Mouse (Mus musculus): ENCODE measurements around the gene 1700037H04Rik.

1700037H04Rik gene

DNA sequence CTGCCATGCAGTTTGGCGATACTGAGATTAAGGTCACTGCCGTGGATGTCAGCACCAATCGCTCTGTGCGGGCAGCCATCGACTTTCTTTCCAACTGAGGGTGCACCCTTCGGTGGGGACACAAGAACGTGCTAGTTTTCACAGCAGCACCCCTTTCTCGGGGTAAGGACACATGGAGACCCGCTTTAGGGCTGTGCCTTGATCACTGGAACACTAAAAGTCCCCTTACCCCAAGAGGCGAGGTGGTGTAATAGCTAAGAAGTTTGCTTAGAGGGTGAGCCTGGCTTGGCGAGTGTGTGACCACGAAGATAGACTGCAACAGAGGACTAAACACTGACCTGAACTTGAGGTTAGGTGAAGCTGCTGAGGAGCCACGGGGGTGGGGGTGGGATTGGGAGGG is 14.8 kb downstream of the 1700037H04Rik start:
- DNase-seq: no peak

DNA sequence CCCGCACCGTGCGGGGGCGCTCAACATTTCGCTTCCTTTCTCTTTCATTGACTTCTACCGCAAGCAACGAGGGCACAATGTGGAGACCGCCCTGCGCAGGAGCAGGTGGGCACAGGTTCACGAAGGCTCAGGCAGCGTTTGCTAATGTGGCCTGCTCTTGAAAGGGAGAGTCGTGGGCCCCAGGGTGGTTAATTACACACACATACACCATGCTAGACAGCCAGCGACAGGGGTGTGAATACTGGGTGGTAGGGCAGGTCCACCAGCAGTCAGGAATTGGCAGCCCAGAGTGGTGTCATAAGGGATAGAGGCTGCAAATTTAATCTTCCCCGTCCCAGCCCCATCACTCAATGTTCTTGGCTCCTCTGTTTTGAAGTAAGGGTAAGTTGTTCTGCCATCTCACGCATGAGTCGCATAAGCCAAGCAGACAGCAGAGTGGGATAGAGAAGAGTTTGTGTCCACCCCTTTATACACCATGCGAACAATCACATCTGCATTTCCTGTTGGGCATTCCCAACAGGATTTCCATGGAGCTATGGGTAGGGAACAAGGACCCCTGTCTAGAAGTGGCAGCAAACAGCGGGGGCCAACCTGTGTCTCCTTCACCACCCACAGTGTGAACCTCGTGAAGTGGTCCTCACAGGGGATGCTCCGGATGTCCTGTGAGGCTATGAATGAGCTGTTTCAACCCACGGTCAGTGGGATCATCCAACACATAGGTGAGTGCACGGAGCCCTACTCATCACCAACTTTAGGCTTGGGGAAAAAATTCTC is 16.7 kb downstream of the 1700037H04Rik start:
- no peak for DNase-seq

- DNase-seq: peak; percentile 79
These were observed 17.3 kb downstream of the 1700037H04Rik start for GRCm38 (mm10) chr2:131142592-131142991.

- DNase-seq: no peak
These were observed 18.4 kb downstream of the 1700037H04Rik start for GRCm38 (mm10) chr2:131141336-131141986.

GRCm38 (mm10) chr2:131140533-131140905 is 19.4 kb downstream of the 1700037H04Rik start:
- DNase-seq: no peak

GRCm38 (mm10) chr2:131139886-131140532 is 19.9 kb downstream of the 1700037H04Rik start:
- peak; percentile 41 for DNase-seq

- DNase-seq: no peak
These were observed 20.6 kb downstream of the 1700037H04Rik start for GRCm38 (mm10) chr2:131139287-131139686.

- DNase-seq: no peak
These were observed 21.1 kb downstream of the 1700037H04Rik start for GRCm38 (mm10) chr2:131138760-131139159.

GRCm38 (mm10) chr2:131138296-131138695 is 21.6 kb downstream of the 1700037H04Rik start:
- no peak for DNase-seq

- no peak for DNase-seq
These were observed 24.3 kb downstream of the 1700037H04Rik start for GRCm38 (mm10) chr2:131135521-131136139.

DNA sequence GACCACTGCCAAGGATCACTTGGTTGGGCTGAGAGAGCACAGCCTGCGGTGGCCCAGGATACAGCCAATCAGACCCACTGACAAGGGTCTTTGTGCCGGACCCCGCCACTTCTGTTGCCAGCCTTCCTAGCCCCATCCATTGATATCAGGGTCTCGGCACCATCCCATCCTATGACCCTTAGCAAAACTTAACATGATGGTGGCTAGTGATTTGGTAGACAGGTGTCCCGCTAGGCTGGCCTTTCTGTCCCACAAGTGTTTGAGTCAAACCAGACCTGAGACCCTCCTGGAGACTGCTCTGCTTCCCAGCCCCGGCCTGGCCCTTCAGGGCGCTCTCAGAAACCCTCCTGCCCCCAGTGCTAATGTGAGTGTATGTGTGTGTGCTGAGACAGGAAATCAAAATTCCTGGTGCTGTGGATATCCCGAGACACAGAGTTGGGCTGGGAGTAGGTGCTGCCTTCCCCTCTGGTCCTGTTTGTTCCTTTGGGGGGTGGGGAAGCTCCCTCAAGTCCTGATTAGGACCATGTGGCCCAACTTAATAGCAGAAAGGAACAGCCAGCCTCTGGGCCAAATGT is 25.0 kb downstream of the 1700037H04Rik start:
- no peak for DNase-seq

DNA sequence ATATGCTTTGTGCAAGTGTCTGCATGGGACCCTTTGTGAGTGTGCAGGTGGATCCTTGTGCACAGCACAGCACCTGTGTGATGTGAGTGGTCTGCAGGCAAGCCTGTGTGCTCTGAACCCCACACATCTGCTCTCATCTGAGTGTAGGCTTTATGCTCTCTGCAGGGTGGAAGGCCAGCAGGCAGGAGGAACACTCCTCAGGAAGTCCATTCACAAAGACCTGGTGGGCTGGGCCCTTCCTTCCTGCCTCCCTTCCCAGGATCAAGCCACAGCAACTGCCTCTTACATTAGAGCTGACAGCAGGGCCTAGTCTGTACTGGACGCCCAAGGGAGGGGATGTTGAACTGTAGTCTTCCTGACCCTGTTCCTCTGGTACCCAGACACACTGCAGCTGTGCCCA is 25.5 kb downstream of the 1700037H04Rik start:
- DNase-seq: peak; percentile 66

GRCm38 (mm10) chr2:131132930-131133547 is 26.8 kb downstream of the 1700037H04Rik start, which contains the start of gene Gm11037:
Gm11037 (plus strand) TSS chr2:131133497.
- DNase-seq: no peak

- no peak for DNase-seq
These were observed 27.6 kb downstream of the 1700037H04Rik start for GRCm38 (mm10) chr2:131132111-131132888.

- DNase-seq: no peak
These were observed 29.0 kb downstream of the 1700037H04Rik start for GRCm38 (mm10) chr2:131130849-131131248.

DNA sequence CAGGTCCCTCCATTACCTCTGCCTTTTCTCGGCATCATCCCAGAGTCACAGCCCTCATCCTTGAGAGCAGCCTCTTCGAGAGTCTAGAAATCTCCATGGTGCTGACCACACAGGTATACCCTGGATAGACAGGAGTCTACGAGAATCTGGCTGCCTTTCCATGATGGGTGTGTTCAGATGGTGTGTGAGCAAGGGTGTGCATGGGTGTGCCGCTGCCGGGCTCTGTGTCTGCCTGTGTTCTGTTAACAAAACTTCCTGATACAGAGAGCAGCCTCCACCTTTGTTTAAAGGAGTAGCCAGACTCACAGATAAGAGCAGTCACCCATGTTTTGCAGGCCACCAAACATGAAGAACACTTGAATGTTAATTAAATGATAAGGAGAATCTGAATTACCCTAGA is 30.0 kb downstream of the 1700037H04Rik start:
- DNase-seq: no peak

- no peak for DNase-seq
These were observed 31.2 kb downstream of the 1700037H04Rik start for GRCm38 (mm10) chr2:131128636-131129157.

- no peak for DNase-seq
These were observed 31.7 kb downstream of the 1700037H04Rik start for GRCm38 (mm10) chr2:131128211-131128610.

DNA sequence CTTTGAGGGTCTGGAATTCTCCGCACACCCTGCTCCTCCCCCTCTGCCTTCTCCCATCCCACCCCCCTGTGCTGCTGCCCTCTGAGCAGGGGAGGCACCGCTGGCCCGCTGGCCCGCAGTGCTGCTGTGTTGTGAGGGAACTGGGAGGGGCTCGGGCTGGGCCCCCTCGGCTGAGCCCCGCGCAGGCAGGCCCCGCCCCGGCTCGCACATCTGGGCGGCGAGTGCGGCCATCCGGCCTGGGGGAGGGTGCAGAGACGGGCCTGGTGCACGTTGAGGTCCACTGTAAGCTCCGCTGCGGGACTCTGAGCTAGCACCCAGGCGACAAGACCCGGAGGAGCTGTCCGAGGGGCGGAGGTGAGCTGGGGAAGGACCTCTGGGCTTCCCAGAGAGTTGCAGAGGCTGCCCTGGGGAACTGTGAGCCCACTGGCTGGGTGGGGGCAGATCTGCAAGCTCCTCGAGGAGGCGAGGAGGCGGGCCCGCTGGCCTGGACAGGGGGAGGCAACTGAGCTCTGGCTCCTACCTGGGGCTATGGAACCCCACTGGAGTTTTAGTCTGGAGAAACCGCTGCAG is 32.6 kb downstream of the 1700037H04Rik start, which contains the start of gene Hspa12b:
Hspa12b (plus strand) TSS at position 120 of the 570 bp plus-strand sequence.
- peak; percentile 31 for DNase-seq

DNA sequence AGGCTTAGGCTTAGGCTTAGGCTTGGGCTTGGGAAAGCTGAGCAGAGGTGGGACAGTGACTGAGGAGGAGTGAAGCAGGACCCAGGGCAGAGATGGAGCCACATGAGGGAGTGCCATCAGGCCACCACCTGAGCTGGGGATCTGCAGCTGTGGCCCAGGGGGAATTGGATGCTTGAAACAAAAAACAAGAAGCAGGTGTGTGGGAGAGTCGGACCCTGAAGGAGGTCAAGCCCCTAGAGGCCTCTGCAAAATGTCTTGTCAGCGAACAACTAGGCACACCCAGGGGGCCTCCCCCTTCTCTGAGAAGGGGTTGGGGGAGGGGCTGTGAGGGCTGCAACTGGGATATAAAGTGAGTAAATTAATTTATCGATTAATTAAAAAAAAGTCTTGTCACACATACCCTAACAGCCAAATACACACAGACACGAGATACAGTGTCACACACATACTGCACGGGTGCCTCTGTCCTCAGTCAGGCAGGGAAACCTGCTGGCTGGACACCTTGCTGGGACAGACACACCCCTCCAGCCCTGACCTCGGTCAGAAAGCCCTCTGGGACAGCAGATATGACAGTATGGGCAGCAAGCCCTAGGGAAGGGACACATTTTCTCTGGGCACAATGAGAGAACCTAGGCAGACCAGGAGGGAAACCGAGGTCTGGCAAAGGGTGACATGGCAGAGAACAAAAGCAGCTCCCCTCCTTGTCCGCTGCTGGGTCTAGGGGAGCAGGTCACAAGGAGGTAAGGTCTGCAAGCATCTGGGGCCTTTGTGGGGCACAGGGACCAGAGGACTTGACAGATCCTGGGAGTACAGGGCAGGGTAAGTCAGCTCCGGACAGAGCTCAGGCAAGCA is 33.7 kb downstream of the 1700037H04Rik start:
- no peak for DNase-seq

All from kidney, adult 9 months (tissue).